Mouse (Mus musculus): ENCODE data around the gene Ski.

Ski gene

GRCm38 (mm10) chr4:155176210-155176609, 46.2 kb downstream of the Ski start:
- DNase-seq (ENCODE audit: low read depth), result no peak

DNA sequence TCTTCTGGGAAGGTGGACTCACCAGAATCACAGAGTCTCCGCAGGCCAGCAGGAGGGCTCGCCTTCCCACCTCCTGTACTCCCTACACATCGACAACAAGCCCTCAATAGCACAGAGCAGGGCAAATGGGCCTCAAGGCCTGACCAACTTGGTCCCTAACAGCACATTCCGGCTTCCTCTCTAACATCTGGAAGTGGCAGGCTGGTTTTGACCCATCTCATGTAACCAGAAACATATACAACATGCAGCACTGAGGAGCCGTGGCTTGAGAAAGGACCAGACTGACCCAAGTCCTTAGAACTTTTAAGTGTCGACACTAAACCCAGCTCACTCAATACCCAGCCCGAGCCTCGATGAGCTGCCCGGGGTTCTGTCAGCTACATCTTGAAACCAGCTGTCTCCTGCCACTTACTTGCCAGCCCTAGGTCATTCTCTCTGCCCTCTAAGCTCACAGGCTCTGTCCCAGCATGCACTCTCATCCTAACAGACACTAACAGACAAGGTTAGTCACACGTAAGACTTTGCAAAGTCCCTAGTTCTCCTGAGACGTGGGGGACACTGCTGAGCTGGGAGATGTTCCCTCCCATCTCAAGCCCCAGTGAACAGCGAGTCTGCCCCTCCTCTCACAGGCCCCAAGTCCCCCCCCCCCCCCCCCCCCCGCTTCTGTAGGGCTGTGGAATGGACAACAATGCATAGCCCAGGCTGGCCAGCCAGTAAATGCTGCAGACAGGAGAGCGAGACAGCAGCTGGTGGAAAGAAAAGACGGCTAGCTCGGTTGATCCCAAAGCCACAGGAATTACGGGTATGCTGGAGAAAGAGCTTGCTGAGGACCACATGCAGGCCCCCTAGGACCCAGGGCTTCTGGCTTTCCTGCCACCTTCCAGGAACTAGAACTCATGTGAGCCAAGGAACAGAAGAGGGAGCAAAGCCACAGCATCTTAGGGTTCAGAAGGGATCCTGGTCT, 48.3 kb downstream of the Ski start:
- DNase-seq (ENCODE audit: low read depth), result peak; percentile 70

DNA sequence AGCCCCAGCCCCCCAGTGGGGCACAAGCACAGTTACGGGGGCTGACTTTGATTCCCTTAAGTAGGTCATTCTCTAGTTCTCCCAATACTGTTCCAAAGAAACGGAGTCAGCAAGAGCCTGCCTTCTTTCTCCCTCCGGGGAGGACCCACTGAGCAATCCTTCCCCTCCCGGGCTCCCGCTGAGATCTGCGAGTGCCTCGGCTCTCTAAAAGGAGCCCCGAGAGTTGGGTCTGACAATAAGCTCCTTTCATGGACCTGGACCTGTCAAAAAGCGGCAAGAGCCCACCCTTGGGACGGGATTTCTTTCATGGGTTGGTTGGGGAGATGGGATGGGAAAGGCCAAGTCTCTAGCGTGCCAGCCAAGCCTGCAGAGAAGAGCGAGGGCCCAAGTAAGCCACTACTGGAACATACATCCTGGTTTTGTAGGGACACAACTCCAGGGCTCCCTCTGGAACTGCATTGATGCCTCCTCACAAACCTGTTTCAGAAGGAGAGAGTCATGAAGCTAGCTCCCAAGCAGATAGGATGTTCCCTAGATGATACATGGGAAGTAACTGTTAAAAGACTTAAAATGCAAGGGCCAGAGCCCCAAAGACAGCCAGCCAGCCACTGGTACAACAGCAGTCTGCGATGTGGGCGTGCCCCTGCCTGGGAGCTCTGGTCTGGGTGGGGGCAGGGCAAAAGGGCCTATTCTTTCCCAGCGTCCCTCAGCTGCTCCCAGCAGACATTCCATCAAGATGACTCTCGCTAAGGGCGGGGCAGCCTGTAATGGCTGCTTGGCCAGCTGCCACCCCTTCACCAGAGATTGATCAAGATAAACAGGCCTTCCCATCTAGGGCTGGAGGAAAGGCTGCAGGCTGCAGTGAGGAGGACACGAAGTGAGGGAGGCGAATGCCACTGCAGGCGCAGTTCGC, 49.2 kb downstream of the Ski start:
- DNase-seq (ENCODE audit: low read depth), result peak; percentile 98

- no peak for DNase-seq (ENCODE audit: low read depth)
Measured at GRCm38 (mm10) chr4:155171961-155172533, 50.3 kb downstream of the Ski start.

- no peak for DNase-seq (ENCODE audit: low read depth)
Measured at GRCm38 (mm10) chr4:155170614-155171212, 51.7 kb downstream of the Ski start.

- no peak for DNase-seq (ENCODE audit: low read depth)
Measured at GRCm38 (mm10) chr4:155168835-155169252, 53.5 kb downstream of the Ski start.

DNA sequence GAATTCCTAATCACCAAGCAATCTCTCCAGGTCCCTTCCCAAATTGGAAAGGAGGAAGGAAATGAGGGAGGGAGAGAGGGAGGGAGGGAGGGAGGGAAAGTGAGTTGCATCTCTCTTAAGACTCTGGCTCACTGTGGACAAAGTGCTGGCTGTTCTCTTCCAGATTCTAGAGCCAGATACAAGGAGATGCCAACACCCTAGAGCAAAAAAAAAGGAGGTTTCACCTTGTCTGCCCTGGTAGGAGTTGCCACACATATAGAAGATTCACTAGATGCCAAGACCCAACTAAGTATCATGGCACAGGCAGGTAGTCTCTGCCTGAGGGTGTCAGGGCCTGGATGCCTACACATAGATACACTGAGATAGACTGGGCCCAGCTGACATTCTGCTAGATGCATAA, 56.5 kb downstream of the Ski start:
- no peak for DNase-seq (ENCODE audit: low read depth)

DNA sequence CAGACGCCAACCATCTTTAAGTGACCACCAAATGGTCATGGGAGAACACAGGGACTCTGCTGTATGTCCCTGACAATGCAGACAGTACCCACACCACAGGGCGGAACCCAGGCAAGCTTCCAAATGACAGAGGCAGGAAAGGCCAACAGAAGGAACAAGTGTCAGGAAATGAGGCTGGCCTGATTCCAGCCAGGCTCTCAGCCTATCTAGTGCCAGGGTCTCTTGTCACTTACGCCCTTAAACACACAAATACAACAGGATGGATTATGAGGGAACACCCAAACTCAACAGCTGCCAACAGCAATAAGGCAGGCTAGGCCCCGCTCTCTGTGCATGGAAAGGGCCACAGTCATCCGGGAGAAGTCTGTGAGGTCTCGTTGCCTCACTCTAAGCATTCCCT, 57.8 kb downstream of the Ski start:
- DNase-seq (ENCODE audit: low read depth), result no peak

GRCm38 (mm10) chr4:155163685-155164084, 58.7 kb downstream of the Ski start:
- no peak for DNase-seq (ENCODE audit: low read depth)

DNA sequence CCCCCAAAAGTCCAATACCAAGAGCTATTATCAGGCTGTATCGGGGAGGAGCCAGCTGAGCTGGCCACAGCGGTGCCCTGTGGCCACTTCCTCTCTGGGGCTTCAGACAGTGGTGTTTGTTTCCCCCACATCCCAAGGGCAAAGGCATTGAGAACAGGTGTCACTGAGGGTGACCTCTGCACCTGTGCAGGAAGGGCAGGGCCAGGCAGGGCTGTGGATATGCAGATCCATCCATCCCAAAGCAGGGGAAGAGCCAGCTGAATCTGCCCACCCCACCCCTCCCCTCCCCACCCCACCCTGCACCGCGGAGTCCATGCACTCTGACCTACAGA, 59.1 kb downstream of the Ski start:
- no peak for DNase-seq (ENCODE audit: low read depth)

GRCm38 (mm10) chr4:155162433-155163319, 59.7 kb downstream of the Ski start:
- DNase-seq (ENCODE audit: low read depth), result no peak

DNA sequence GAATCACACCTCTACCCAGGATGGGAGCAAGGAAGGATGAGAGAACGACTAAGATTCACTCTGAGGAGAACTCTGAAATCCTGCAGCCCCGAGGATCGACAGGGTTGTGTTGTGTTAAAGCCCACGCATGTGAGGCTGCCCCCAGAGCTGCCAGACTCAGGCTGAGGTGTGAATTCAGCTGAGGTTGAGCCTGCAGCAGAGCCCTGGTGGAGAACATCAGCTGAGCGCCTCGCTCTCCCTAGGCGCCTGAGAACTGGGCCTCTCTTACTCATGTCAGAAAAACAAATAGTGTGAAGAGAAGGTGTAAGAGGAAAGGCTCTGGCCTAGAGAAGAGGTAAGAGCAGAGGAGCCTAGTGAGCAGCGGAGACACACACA, 63.9 kb downstream of the Ski start:
- DNase-seq (ENCODE audit: low read depth), result no peak

DNA sequence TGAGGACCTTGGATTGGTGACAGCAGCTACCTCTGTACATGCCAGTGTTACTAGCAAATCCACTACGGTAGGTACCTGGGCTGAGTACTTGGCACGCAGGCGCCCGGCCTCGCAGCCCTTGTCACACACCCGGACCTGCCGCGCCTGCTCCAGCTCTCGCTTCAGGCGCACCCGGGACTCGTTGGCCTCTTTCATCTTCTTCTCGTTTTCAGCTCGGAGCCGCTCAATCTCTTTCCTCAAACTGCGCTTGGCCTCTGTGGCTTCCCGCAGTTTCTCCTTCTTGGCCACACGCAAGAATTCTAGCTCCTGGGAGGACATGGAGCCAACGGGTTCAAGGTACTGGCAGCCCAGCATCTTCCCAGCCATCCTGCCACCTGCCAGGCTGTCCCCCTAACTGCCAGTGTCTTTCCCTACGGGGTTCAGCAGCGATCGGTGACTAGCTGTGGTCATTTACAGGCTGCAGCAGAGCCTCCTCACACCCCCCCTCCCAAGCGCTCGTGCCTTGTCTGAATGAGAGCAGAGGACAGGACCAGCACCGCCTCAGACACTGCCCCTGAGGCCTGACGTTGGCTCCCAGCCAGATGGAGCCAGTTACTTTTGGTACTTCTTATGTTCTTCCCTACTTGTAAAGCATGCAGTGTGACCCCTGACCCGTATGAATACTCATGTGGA, 64.4 kb downstream of the Ski start:
- DNase-seq (ENCODE audit: low read depth), result no peak

DNA sequence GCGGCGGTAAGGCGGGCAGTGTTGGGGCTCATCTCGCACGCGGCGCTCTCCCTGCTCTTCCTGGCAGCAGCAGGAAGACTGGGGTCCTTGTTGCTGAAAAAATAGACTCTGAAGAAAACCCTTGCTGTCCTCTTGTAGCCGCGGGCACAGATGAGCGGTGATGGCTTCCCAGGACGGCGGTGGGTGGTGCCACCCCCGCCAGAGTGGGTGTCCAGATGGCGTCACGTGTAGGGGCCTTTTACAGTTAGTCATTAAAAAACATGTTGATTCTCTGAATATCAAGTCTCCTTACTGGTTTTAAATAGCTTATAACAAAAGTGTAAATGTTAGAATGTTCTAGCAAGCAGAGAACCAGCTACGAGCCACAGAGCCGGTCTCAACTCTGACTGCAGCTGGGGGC, 65.7 kb downstream of the Ski start:
- DNase-seq (ENCODE audit: low read depth), result no peak

GRCm38 (mm10) chr4:155154986-155155385, 67.4 kb downstream of the Ski start:
- DNase-seq (ENCODE audit: low read depth), result no peak

GRCm38 (mm10) chr4:155153389-155154072, 68.9 kb downstream of the Ski start:
- no peak for DNase-seq (ENCODE audit: low read depth)

DNA sequence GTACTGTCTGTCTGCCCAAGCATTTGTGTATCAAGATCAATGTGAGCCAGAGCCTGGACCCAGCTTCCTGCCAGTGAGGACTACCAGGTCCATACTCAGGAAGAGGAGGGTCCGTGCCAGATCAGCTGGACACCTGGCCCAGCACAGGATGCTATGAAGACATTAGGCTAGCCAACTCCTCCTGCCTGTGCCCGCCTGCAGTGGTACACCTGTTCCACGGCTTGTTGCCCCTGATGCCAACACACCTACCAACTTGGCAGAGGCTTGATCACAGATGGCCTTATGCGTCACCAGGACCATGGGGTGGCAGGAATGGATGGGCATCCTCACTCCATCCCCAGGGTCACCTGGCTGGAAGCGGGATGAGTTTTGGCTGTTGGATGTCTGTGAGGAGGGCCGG, 69.9 kb downstream of the Ski start:
- DNase-seq (ENCODE audit: low read depth), result no peak

GRCm38 (mm10) chr4:155151845-155152244, 70.5 kb downstream of the Ski start:
- DNase-seq (ENCODE audit: low read depth), result no peak

DNA sequence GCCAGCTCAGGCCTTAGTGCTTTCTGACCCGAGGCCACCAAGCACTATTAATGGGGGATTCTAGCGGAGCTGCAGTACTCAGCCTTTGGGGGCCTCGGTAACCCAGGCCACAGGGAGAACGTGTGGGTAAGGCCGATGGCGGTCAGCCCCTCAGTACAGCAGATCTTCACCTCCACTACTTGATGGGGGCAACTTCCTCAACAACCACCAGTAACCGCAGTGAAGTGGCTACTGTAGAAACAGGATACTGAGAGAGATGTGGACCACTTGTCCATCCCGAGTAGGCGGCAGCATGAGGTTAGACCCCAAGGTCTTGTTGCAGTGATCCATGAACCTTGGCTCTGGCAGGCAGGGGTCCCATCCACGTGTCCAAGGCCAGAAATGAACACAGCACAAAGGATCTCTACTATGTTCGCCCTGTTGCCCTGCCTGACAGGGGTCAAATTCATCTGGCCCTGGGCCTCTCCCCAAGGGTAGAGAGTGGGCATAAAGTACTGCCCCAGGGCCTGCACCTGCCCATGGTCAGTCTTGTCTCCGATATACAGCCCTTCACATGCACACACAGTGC, 71.1 kb downstream of the Ski start:
- DNase-seq (ENCODE audit: low read depth), result no peak

Measured in NIH3T3 (cell line).